Mouse (Mus musculus) left cerebral cortex, adult 11 months (tissue): ENCODE data around the gene Galntl6.
"Not testable (repeated sequence)": the region's sequence is repeated elsewhere in the genome, so short reads cannot be mapped to it uniquely, and the experiment has no call there.

Experiments
- DNase-seq: peaks from one replicate; pipeline ENCODE4 v3.0.0; 2022; ENCODE audit warnings: low spot score

Gene Galntl6

DNA sequence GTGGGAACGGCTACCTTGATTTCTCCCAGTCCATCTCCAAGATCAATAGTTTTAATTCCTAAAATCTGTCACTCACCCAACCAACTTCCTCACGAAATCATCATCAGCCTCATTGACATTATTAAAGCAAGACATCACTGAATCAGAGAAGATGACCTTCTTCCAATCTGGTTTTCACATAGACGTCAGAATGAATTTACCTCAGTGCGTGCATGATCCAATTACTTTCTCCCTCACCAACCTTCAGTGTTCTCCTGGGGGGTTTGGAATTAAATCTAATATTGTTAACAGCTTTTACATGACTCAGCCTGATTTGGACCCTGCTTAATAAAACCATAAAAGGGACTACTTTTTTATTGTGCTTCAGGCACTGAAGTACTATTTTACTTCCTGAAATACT lies 307.7 kb downstream of the Galntl6 start:
- DNase-seq = no peak

GRCm38 (mm10) chr8:58597834-58598233 lies 314.6 kb downstream of the Galntl6 start:
- DNase-seq = no peak

DNA sequence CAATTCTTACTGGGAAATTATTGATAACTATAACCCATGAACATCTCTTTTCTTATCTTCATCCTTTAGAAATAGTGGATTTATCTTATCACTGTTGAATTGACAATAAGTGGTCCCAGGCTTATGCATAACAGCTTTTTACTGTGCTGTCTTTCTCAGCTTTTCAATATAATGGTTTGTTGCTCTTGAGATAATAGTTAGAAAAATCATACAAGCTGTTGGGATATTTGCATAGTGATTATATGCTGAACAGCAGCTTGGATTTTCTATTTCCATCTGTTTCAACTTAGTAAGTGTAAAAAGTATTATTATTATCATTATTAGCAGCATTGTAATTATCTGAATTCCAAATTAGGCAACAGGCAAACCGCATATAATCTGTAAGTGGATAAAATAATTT lies 337.1 kb downstream of the Galntl6 start:
- DNase-seq = no peak

GRCm38 (mm10) chr8:58568086-58568485 lies 344.4 kb downstream of the Galntl6 start:
- DNase-seq = no peak

- peak; percentile 16 for DNase-seq
These were observed 346.3 kb downstream of the Galntl6 start for GRCm38 (mm10) chr8:58566115-58566514.

DNA sequence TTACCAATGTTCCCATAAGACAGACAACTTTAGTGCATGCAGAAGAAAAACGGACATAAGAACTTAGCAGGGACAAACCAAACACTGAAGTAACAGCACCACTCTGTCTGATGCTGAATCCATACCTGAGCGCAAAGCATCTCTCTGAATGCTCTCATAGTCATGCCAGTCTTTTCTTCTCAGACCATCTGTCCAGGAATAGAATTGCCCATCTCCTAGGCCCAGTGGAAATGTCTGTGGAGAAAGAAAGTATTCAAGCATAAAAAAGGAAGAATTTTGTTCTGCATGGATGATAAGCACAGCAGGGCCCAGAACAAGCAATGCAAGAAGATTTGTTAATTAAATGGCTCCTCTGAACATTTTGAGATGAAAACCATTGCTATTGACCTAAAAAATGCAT lies 376.7 kb downstream of the Galntl6 start:
- DNase-seq = no peak

DNA sequence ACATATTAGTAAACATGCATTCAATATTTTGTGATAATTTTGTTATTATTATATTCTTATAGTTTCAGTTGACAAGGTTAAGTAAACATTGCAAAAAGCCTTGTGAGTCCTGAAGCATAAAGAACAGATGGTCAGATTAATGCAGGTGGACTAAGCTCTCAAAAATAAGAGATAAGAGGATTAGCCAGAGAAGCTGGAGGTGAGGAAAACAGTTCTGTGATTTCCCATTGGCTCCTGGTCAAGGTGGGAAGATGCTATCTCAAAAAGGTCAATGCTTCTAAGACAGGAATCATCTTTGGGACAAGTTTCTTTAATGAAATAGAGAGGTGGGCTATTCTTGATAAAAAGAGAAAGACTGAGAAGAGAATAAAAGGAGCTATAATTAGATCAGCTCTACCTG lies 377.8 kb downstream of the Galntl6 start:
- DNase-seq = no peak

- DNase-seq = no peak
These were observed 389.0 kb downstream of the Galntl6 start for GRCm38 (mm10) chr8:58523443-58523842.

DNA sequence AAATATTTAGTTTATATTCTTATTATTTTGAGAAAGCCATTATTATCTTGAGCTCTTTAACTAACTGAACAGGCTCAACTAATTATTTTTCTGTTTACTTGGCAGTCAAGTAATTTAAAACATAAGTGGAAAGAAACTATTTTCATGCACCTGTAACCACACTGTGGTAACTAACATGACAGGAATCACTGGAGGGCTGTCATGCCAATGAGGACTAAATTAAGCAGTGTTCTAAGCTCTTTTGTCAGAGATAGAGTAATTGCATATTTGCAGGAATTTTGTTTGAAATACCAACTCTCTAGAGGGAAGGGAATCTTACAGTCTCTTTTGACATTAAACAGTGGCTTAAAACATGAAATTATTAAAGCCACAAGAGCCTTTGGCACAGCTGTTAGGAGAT lies 390.5 kb downstream of the Galntl6 start:
- DNase-seq = no peak

DNA sequence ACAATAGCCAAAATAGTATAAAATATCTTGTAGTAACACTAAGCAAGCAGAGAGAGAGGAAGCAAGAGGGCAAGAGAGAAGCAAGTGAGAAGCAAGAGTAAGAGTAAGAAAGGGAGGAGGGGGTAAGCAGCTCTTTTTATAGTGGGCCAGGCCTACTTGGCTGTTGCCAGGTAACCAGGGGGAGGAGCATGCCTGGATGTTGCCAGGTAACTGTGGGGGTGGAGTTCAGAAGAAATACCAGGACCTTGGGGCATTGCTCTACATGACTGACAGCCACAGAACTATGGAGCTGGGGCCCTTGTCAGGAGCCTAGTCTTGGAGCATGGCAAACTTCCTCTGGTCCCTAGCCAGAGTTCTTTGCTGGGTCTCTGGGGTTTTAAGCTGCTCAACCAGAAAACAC lies 401.9 kb downstream of the Galntl6 start:
- no peak for DNase-seq

DNA sequence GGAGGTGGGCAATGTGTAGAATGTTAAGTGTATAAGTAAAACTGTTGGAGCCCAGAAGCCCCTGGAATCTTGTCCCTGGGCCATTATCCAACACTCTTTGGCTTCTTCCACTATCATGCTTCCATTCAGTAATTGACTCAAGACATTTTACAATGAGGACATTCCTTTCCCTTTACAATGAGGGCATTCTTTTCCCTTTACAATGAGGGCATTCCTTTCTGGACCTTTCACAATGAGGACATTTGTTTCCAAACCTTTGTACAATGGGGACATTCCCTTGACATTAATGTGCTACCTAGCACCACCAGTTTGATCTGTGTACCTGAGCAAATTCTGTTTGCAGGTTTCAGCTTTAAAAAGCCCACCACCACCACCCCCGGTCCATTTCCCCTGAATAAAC lies 403.4 kb downstream of the Galntl6 start:
- no peak for DNase-seq

DNA sequence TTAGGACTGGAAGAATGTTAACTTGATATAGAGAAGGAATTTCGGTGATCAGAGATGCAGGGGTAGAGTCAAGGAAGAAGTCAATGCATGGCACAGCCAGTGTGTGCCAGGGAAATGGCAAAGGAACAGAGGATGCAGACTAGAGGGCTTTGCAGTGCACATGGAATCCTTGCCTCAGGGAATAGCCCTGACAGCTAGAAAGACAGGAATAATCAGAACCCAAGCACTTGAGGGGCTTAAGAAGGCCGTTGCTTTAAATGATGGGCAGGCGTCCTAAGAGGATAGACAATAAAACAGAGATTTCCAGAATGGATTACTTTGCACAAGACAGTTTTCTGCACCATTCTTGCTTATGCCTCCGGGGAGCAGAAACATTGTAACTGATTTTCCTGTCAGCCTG lies 425.3 kb downstream of the Galntl6 start:
- DNase-seq = no peak

GRCm38 (mm10) chr8:58463342-58463741 lies 449.1 kb downstream of the Galntl6 start:
- DNase-seq = not testable (repeated sequence)

DNA sequence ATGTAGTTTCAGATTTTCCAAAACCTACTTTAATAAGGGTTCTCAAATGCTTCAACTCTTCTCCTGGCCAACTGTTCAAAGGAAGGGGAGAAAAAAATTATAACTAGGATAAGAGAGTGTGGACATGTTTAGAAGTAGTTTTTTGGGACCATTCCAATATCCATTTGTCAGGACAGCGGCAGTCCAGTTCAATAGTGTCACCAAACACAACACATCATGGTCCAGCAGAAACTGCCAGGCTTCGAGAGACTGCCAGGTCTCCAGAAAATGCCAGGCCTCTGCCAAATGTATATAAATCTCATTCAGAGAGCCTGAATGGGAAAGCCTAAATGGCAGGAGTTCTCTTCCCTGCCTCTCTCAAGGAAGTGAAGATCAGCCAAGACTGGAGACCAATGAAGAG lies 469.7 kb downstream of the Galntl6 start:
- DNase-seq = no peak

GRCm38 (mm10) chr8:58418481-58418880 lies 494.0 kb downstream of the Galntl6 start:
- no peak for DNase-seq

- no peak for DNase-seq
These were observed 494.9 kb downstream of the Galntl6 start for GRCm38 (mm10) chr8:58417551-58417950.

GRCm38 (mm10) chr8:58396500-58396899 lies 515.9 kb downstream of the Galntl6 start:
- DNase-seq = no peak

DNA sequence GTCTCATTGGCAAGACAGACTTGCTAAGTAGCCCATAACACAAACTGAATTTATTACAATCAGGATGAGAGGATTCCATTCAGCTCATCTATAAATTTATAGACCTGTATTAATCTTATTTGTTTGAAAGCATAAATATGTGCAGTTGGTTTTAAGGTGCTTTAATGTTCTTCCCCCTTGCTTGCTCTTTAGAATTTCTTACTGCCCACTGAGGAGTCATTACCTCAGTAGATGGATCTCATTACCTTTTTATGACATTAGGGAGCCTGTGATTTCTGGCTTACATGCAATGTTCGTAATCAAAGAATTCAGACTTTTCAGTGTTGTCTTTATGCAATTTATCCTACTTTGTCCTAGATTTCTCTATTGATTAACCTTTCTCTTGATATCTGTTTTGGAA lies 516.6 kb downstream of the Galntl6 start:
- no peak for DNase-seq

- DNase-seq = no peak
These were observed 540.1 kb downstream of the Galntl6 start for GRCm38 (mm10) chr8:58372389-58372788.

- no peak for DNase-seq
These were observed 540.5 kb downstream of the Galntl6 start for GRCm38 (mm10) chr8:58371979-58372378.

DNA sequence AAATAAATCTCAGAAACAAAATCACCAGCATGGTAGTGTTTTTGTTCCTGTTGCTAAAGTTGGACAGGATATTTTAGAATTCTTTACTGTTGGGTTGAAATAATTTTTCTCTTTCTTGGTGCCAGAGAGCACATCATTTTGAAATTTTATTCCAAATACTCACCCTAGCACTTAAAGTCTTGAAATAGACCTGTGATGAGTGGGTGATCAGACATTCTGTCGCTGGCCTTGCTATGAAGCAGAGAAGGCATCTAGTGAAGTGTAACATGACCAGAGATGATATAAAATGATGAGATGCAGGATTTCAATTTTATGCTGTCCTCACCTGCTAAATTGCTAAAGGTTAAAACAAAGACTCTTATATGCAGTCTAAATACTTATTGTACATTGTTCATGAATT lies 581.3 kb downstream of the Galntl6 start:
- peak; percentile 35 for DNase-seq

- no peak for DNase-seq
These were observed 599.0 kb downstream of the Galntl6 start for GRCm38 (mm10) chr8:58313482-58313881.

- DNase-seq = no peak
These were observed 621.0 kb downstream of the Galntl6 start for GRCm38 (mm10) chr8:58291487-58291886.

- no peak for DNase-seq
These were observed 622.4 kb downstream of the Galntl6 start for GRCm38 (mm10) chr8:58290080-58290479.

GRCm38 (mm10) chr8:58265485-58265884 lies 647.0 kb downstream of the Galntl6 start:
- no peak for DNase-seq
